Mouse (Mus musculus): ENCODE data around the gene Ddx21.

DNA sequence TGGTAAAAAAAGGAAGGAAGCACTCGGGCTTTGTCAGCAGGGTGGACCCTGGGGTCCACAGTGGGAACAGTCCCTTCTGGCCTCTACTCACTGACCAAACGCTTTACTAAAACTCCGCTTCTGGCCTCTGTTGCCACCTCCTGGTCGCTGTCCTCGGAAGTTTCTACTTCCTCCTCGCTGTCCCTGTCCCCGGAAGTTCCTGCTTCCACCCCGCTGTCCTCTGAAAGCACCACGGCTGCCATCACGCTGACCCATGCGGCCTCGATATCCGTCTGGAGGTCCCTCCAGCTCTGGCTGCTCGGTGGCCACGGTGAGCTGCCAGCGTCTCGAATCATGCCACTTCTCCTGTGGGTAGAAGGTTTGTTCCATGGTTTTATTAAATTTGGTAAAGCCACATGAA lies 19.8 kb downstream of the Ddx21 start:
- no peak for TF ChIP-seq CTCF (IDR thresholded peaks at IDR 0.05)
- TF ChIP-seq EP300 (IDR thresholded peaks at IDR 0.05): no peak
